Mouse (Mus musculus) stomach, embryonic 14.5 days (tissue): Measurements from ENCODE around the gene Rgs13. TPM values are rescaled to one million over a fixed set of nuclear protein-coding genes. Genes with fewer than 3 reads are reported as not detected.

Experiments
- ATAC-seq: fragments of 200-750 bp; cut with Nextera tagmentation; 2 replicates; pipeline ENCODE4 v1.8.0; 2017; ENCODE audit warnings: low read depth, moderate TSS enrichment; ENCODE audit not compliant: insufficient number of reproducible peaks, insufficient read depth, low FRiP score
- H3K27ac ChIP-seq: fragments of 300-500 bp; sonication (generic); 2 replicates; pipeline ENCODE4 v1.5.1; 2014; ENCODE audit warnings: mild to moderate bottlenecking, low read length, moderate library complexity, mixed read lengths
- H3K27me3 ChIP-seq: fragments of 300-500 bp; sonication (generic); 2 replicates; pipeline ENCODE4 v1.6.1; 2014; ENCODE audit warnings: low read length, control low read depth, mixed read lengths; ENCODE audit not compliant: control insufficient read depth, insufficient read depth
- H3K36me3 ChIP-seq: fragments of 300-500 bp; sonication (generic); 2 replicates; pipeline ENCODE4 v1.6.1; 2014; ENCODE audit warnings: mild to moderate bottlenecking, control low read depth, low read length, moderate library complexity, mixed read lengths; ENCODE audit not compliant: control insufficient read depth, insufficient read depth
- H3K4me1 ChIP-seq: fragments of 300-500 bp; sonication (generic); 2 replicates; pipeline ENCODE4 v1.6.1; 2014; ENCODE audit warnings: low read length, control low read depth, mixed read lengths; ENCODE audit not compliant: control insufficient read depth, insufficient read depth
- H3K4me2 ChIP-seq: fragments of 300-500 bp; sonication (generic); replicated peaks from 2 replicates; pipeline ENCODE4 v1.6.1; 2014; ENCODE audit warnings: low read depth, low read length, control low read depth
- H3K4me3 ChIP-seq: fragments of 300-500 bp; sonication (generic); 2 replicates; pipeline ENCODE4 v1.5.1; 2014; ENCODE audit warnings: low read depth, low read length, control low read depth
- H3K9ac ChIP-seq: fragments of 300-500 bp; sonication (generic); replicated peaks from 2 replicates; pipeline ENCODE4 v1.6.1; 2014; ENCODE audit warnings: low read depth, mild to moderate bottlenecking, control low read depth, low read length, moderate library complexity, mixed read lengths
- H3K9me3 ChIP-seq: fragments of 300-500 bp; sonication (generic); 2 replicates; pipeline ENCODE4 v1.6.1; 2016; ENCODE audit warnings: low read depth, low read length, control low read depth; ENCODE audit not compliant: control insufficient read depth
- WGBS: fragments of 180-500 bp; shearing (Covaris S2); extraction: QIAGEN DNeasy Blood & Tissue Kit; methylation state at CpG from one replicate; pipeline ENCODE4 v1.1.7; 2014; 5-methylcytosine and 5-hydroxymethylcytosine counted together
- polyA plus RNA-seq: library from polyadenylated mRNA; unstranded; fragments of >200 nt; fragmentation: Nextera tagmentation; extraction: Ambion mirVana; gene quantifications from 2 replicates; pipeline ENCODE4 v1.2.1, GENCODE M21; 2014

Rgs13 gene
- polyA plus RNA-seq, 1 experiment from 2014 or later: 0.22 TPM

DNA sequence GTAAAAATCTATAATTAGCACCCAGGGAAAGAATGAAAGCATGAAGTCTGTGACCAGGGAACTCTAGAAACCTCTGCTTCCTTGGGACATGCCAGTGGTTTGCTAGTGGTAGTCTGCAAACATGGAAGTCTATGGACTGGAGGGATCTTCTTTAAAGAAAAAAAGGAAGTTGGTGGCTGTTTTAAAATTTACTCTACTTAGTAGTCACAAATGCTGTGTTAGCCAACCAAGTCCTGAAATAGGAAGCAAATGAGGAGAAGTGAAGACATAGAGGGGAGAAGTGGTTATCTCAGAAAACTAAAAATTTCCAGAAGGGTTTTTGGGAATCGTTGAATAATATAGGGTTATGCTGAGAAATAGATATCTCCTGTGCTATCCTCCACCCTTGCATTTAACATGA lies 37.3 kb downstream of the Rgs13 start:
- Histone ChIP-seq H3K4me3 (no peak overlapping the region), H3K9me3 (no peaks in the 10 kb centered on the region), H3K4me2 (no peak overlapping the region), H3K27me3 (no peaks in the 10 kb centered on the region), H3K27ac (no peak overlapping the region), H3K36me3 (no peaks in the 10 kb centered on the region), H3K4me1 (no peaks in the 10 kb centered on the region), H3K9ac (no peak overlapping the region)
- WGBS: 93% methylated on average over 1 of the region's 1 CpGs
- no peak for ATAC-seq

DNA sequence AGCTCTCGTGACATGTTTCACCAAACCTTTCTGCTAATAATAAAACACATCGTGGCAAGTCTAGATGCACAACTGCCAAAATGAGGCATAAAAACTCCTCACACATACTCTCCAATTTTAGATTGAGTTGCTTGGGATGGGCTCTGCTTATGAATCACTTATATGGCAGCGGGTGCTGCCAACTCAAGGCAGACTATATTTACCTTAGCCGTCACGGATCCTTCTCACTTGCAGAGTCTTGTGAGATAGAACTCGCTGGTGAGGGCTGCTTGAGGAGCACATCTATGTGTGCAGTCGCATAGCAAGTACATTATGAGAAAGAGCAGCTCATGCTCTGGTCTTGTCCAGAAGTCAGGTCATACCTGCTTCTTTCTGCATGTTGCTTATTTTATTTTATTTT lies 49.2 kb downstream of the Rgs13 start:
- no peak for ATAC-seq
- Histone ChIP-seq H3K27ac (no peak overlapping the region), H3K36me3 (no peaks in the 10 kb centered on the region), H3K4me3 (no peak overlapping the region), H3K27me3 (no peaks in the 10 kb centered on the region), H3K4me2 (no peak overlapping the region), H3K9ac (no peak overlapping the region), H3K9me3 (no peaks in the 10 kb centered on the region), H3K4me1 (no peaks in the 10 kb centered on the region)
- WGBS: 79% methylated on average over 7 of the region's 7 CpGs

DNA sequence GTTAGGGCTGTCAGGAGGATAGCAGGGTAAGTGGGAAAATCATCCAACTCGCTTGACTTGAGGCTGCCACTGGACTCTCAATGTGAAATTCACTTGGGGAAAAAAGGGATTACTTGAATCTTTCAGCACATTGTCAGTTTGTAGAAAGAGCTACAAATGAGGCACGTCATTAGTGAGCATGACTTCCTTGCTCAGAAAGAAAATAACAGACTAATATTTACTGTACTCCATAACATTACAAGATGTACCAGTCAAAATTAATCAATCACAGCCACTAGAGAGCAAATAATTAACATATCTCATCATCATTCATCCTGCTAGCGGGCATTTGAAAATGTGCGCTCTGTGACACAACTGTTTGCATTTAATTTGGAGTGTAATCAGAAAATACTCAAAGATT lies 57.1 kb downstream of the Rgs13 start:
- ATAC-seq: no peak
- H3K4me1 ChIP-seq: no peaks in the 10 kb centered on the region
- H3K4me2 ChIP-seq: no peak overlapping the region
- H3K4me3 ChIP-seq: no peak overlapping the region
- 80% methylated on average over 4 of the region's 4 CpGs for WGBS
- H3K36me3 ChIP-seq: no peaks in the 10 kb centered on the region
- H3K9me3 ChIP-seq: no peaks in the 10 kb centered on the region
- no peak overlapping the region for H3K9ac ChIP-seq
- H3K27ac ChIP-seq: no peak overlapping the region
- H3K27me3 ChIP-seq: no peaks in the 10 kb centered on the region

DNA sequence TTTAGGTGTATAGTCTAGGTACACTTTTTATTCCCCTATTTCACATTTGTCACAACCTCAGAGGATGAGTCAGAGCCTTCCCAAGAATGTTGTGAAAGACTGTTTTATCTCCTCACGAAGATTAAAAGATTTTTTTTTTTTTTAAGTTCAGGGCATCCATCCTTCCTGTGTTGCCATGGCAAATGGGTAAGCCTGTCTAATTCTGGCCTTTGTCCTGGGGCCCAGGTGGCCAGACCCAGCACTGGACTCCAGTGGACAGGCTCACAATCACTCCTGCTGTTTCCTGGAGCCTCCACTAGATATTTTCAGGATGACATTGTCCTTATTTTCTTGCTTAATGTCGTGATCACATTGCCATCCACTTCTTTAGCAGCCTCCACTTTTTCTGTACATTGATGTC lies 57.7 kb downstream of the Rgs13 start:
- WGBS: 60% methylated on average over 2 of the region's 2 CpGs
- H3K27me3 ChIP-seq: no peaks in the 10 kb centered on the region
- H3K4me3 ChIP-seq: no peak overlapping the region
- no peak overlapping the region for H3K9ac ChIP-seq
- H3K4me1 ChIP-seq: no peaks in the 10 kb centered on the region
- no peak overlapping the region for H3K27ac ChIP-seq
- no peak overlapping the region for H3K4me2 ChIP-seq
- no peak for ATAC-seq
- no peaks in the 10 kb centered on the region for H3K9me3 ChIP-seq
- no peaks in the 10 kb centered on the region for H3K36me3 ChIP-seq

DNA sequence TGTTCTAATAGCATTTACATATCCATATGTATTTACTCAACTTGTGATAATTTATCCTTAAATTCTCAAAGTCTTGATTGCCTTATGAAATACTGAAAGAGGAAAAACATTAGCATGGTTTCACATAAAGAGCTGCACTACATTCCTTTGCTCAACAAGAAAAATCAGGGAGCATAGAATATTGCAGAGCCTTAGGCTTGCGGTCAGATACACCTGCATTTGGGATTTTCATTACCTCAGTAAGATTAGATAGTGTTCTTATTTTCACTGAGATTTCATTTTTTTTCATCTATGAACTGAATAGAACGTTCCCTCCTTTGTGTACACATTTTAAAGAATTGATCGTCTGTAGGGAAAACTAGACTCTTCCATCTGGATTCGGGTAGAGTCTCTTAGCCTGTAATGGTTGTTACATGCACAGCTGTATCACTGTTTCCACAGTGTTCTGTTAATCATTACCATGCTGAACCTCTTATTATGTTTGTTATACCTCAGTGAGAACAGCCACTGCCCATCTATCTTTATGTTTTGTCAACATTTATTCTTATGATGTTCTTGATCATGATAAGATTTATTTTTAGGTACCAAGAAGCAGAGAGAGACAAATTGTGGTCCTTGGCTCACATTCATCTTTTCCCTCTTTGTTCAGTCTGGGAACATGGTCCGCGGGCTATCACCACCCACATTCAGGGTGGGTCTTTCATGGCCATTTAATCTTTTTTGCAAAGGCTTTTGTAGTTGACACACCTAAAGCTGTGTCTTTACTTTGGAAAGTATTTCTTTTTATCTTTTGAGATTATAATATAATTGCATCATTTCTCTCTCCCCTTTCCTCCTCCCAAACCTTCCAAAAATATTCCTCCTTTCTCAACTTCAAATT lies 61.1 kb downstream of the Rgs13 start:
- Histone ChIP-seq H3K9me3 (no peaks in the 10 kb centered on the region), H3K4me1 (no peaks in the 10 kb centered on the region), H3K9ac (no peak overlapping the region), H3K27me3 (no peaks in the 10 kb centered on the region), H3K36me3 (no peaks in the 10 kb centered on the region), H3K27ac (no peak overlapping the region), H3K4me3 (no peak overlapping the region), H3K4me2 (no peak overlapping the region)
- peak; percentile 86 for ATAC-seq
- WGBS: 64% methylated on average over 6 of the region's 6 CpGs

DNA sequence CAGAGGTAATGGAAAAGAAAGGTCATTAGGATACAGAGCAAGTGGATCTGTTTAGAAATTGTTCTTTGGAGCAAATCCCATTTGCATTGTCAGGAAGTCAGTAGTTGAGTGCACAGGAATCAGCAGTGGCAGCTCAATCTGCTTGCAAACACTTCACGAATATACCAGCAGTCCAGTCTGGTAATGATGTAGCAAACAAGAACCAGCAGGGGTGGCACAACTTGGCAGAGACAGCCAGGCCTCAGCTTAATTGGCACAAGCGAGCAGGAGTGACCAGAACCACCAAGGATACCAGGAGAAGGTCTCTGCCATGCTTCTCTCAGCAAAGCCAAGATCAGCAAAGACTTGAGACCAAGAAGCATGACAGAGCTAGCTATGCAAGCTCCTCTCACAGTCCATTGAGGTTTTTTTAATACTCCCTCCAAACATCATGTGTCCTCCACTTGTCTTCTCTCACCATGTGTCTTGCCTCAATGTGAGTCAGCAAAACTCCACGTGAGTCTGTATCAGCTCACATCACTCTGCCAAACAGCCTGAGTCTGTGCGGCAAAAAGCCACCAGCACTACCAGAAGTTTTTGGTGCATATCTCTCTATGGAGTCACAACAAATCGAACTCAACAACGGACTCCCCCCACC lies 63.6 kb downstream of the Rgs13 start:
- WGBS: 64% methylated on average over 6 of the region's 6 CpGs
- Histone ChIP-seq H3K9me3 (no peaks in the 10 kb centered on the region), H3K4me3 (no peak overlapping the region), H3K4me1 (no peaks in the 10 kb centered on the region), H3K36me3 (no peaks in the 10 kb centered on the region), H3K27ac (no peak overlapping the region), H3K4me2 (no peak overlapping the region), H3K27me3 (no peaks in the 10 kb centered on the region), H3K9ac (no peak overlapping the region)
- no peak for ATAC-seq

DNA sequence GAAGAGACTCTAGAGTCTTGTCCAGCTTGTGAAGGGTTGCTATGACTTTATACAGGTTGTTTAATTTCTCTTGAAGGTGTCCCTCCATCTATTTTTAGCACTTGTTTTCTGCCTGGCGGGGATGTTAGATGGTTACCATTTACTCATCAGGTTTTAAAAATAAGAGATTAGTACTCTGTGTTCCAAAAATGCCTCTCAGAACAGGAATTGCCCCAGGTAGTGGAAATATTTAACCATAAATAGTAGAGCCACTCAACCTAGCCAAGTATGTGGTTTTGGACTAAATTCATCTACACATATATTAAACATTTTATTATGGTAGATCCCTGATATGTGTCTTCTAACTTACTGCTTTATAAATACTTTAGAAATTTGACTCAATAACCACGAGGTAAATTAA lies 64.2 kb downstream of the Rgs13 start:
- WGBS: 74% methylated on average over 2 of the region's 2 CpGs
- H3K27ac ChIP-seq: no peak overlapping the region

DNA sequence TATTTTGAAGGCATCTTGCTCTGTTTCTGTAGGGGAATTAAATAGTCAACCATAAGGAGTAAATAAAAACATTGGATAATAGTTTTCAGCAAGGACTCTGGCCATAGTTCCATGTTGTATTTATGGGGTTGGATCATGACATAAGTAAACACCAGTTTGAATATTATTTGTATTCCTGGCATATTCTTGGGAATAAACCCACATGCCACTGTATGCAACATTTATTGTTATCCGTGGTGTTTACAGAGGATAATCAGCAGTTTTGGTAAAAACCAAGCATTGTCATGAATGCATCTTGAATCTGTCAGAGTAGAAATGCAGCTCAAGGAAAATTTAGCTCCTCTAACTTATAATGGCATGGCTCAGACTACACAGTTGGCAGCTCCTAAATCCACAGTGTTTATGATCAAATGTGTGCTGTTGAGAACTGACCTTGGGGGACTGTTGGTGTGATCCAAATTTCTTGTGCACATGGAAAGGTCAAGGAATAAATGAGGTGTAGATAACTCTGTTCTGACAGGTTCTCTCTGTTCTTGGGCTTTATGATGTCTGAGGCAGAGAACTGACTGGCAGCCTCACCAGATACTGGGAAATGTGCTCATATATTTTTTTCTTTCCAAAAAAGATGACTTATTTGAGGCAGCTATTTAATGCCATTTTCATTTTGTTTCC lies 78.4 kb downstream of the Rgs13 start:
- WGBS: 75% methylated on average over 1 of the region's 1 CpGs
- no peak for ATAC-seq
- no peak overlapping the region for H3K9ac ChIP-seq
- no peaks in the 10 kb centered on the region for H3K4me1 ChIP-seq
- H3K4me2 ChIP-seq: no peak overlapping the region
- no peaks in the 10 kb centered on the region for H3K9me3 ChIP-seq
- H3K36me3 ChIP-seq: no peaks in the 10 kb centered on the region
- H3K27me3 ChIP-seq: no peaks in the 10 kb centered on the region
- no peak overlapping the region for H3K27ac ChIP-seq
- no peak overlapping the region for H3K4me3 ChIP-seq

More for the DNA sequence above, 64.2 kb downstream of the Rgs13 start:
- Histone ChIP-seq H3K27me3 (no peaks in the 10 kb centered on the region), H3K4me3 (no peak overlapping the region), H3K9me3 (no peaks in the 10 kb centered on the region), H3K4me1 (no peaks in the 10 kb centered on the region), H3K9ac (no peak overlapping the region), H3K4me2 (no peak overlapping the region), H3K36me3 (no peaks in the 10 kb centered on the region)
- ATAC-seq: no peak
